9 mouse cellular contexts compared by ENCODE assay signal in genomic region chr3:142168863-142169521, GRCm38 (mm10). TPM values are rescaled to one million over a fixed set of nuclear protein-coding genes. Genes with fewer than 3 reads are reported as not detected.
DNase-seq lines count a peak whose midpoint lies in the region; ATAC-seq and TF ChIP-seq lines count a peak whose summit lies in the region.
"Had no signal": no experiment of that assay in that cellular context is flagged by ENCODE, and none has a peak within 500 bp of the region (broad histone marks: within the 10 kb centered on the region; RNA-seq: fewer than 3 reads in every experiment).

Gene Bmpr1b, minus strand, starts transcription at chr3:142169425.

- no peaks in the 10 kb centered on the region for H3K9me3 ChIP-seq in embryonic facial prominence, embryonic 14.5 days (ENCODE audit: control insufficient read depth, low read length)
- no peaks in the 10 kb centered on the region for H3K9me3 ChIP-seq in limb, embryonic 12.5 days
- no peaks in the 10 kb centered on the region for H3K9me3 ChIP-seq in midbrain, embryonic 15.5 days
- H3K9me3 ChIP-seq in stomach, postnatal 0 days (ENCODE audit: control insufficient read depth, low read length) = no peaks in the 10 kb centered on the region

- WGBS in embryonic facial prominence, embryonic 14.5 days = 0% methylated on average over 41 of the region's 65 CpGs
- under 1% methylated on average over 64 of the region's 65 CpGs for WGBS in limb, embryonic 12.5 days
- under 1% methylated on average over 63 of the region's 65 CpGs for WGBS in midbrain, embryonic 15.5 days
- under 1% methylated on average over 40 of the region's 65 CpGs for WGBS in stomach, postnatal 0 days

- no peak for TF ChIP-seq EP300 in stomach, postnatal 0 days (optimal IDR thresholded peaks at IDR 0.05)

- peak within 1 kb of the TSS; percentile 77 for H3K9ac ChIP-seq in embryonic facial prominence, embryonic 14.5 days (ENCODE audit: low read depth, low read length)
- peak within 1 kb of the TSS; percentile 84 for H3K9ac ChIP-seq in limb, embryonic 12.5 days (replicated peaks)
- peak within 1 kb of the TSS; percentile 47 for H3K9ac ChIP-seq in midbrain, embryonic 15.5 days
- H3K9ac ChIP-seq in stomach, postnatal 0 days (ENCODE audit: low read length) = peak within 1 kb of the TSS; percentile 72

- H3K4me1 ChIP-seq in bone marrow macrophage, adult 2 months (ENCODE audit: control insufficient read depth, insufficient read depth, low read length) = 0 out of 2 replicates have a peak, but pooled peaks cover 2% of the 10 kb centered on the region
- no peaks in the 10 kb centered on the region; the same call in 1 of the 2 replicates for H3K4me1 ChIP-seq in embryonic facial prominence, embryonic 14.5 days (ENCODE audit: control insufficient read depth, insufficient read depth, low read length)
- H3K4me1 ChIP-seq in limb, embryonic 12.5 days (replicated peaks) = peaks cover 23% of the 10 kb centered on the region
- H3K4me1 ChIP-seq in midbrain, embryonic 15.5 days = peaks cover 12% of the 10 kb centered on the region
- H3K4me1 ChIP-seq in stomach, postnatal 0 days (replicated peaks; ENCODE audit: control insufficient read depth, insufficient read depth) = no peaks in the 10 kb centered on the region

- no peak within 1 kb of the TSS for H3K27ac ChIP-seq in bone marrow macrophage, adult 2 months (ENCODE audit: insufficient read depth, low read depth, low read length)
- H3K27ac ChIP-seq in embryonic facial prominence, embryonic 14.5 days (replicated peaks; ENCODE audit: low read depth, low read length) = peak within 1 kb of the TSS; percentile 70
- H3K27ac ChIP-seq in limb, embryonic 12.5 days = peak within 1 kb of the TSS; percentile 92
- no peak within 1 kb of the TSS for H3K27ac ChIP-seq in midbrain, embryonic 15.5 days
- H3K27ac ChIP-seq in stomach, postnatal 0 days (replicated peaks) = peak within 1 kb of the TSS; percentile 45; the same call in 1 of the 2 replicates

- peak within 1 kb of the TSS; percentile 52 for H3K4me3 ChIP-seq in bone marrow macrophage, adult 2 months (ENCODE audit: insufficient read depth, low read length)
- peak within 1 kb of the TSS; percentile 69 for H3K4me3 ChIP-seq in embryonic facial prominence, embryonic 14.5 days (ENCODE audit: low read depth, low read length)
- H3K4me3 ChIP-seq in limb, embryonic 12.5 days (replicated peaks) = peak within 1 kb of the TSS; percentile 68
- H3K4me3 ChIP-seq in midbrain, embryonic 15.5 days = peak within 1 kb of the TSS; percentile 65
- peak within 1 kb of the TSS; percentile 72 for H3K4me3 ChIP-seq in stomach, postnatal 0 days (ENCODE audit: low read depth, low read length)
- H3K4me3 ChIP-seq: erythroblast, embryonic 14.5 days had no signal

- peak within 1 kb of the TSS; percentile 96 for H3K4me2 ChIP-seq in embryonic facial prominence, embryonic 14.5 days (ENCODE audit: low read depth, low read length)
- peak within 1 kb of the TSS; percentile 82 for H3K4me2 ChIP-seq in limb, embryonic 12.5 days
- peak within 1 kb of the TSS; percentile 98 for H3K4me2 ChIP-seq in midbrain, embryonic 15.5 days
- H3K4me2 ChIP-seq in stomach, postnatal 0 days (replicated peaks; ENCODE audit: low read depth) = peak within 1 kb of the TSS; percentile 93

- TF ChIP-seq POLR2A in bone marrow macrophage, adult 2 months (IDR thresholded peaks at IDR 0.05; ENCODE audit: borderline replicate concordance, low read depth, low read length) = no peak

- peak; percentile 91 for ATAC-seq in embryonic facial prominence, embryonic 14.5 days (ENCODE audit: low read depth)
- peak; percentile 78 for ATAC-seq in limb, embryonic 12.5 days (ENCODE audit: insufficient number of reproducible peaks, insufficient read depth, low FRiP score, low TSS enrichment, low read depth)
- peak; percentile 96 for ATAC-seq in midbrain, embryonic 15.5 days (replicated peaks)
- peak; percentile 89 for ATAC-seq in stomach, postnatal 0 days (ENCODE audit: low FRiP score, low TSS enrichment)

- no peaks in the 10 kb centered on the region for H3K36me3 ChIP-seq in embryonic facial prominence, embryonic 14.5 days (ENCODE audit: control insufficient read depth, insufficient read depth, low read length)
- H3K36me3 ChIP-seq in limb, embryonic 12.5 days = no peaks in the 10 kb centered on the region
- H3K36me3 ChIP-seq in midbrain, embryonic 15.5 days (replicated peaks) = no peaks in the 10 kb centered on the region
- no peaks in the 10 kb centered on the region for H3K36me3 ChIP-seq in stomach, postnatal 0 days (ENCODE audit: control insufficient read depth, insufficient read depth, low read length)

- TF ChIP-seq CTCF in bone marrow macrophage, adult 2 months (IDR thresholded peaks at IDR 0.05; ENCODE audit: low read depth, low read length) = no peak
- TF ChIP-seq CTCF in stomach, postnatal 0 days (IDR thresholded peaks at IDR 0.05; ENCODE audit: low read depth) = peak; percentile 72

- DNase-seq in embryonic facial prominence, embryonic 14.5 days (ENCODE audit: low spot score) = peak; percentile 92
- peak; percentile 18 for DNase-seq in heart, adult 8-10 months (ENCODE audit: low spot score)
- peak; percentile 30 to 49 for DNase-seq in kidney, adult 8-10 months
- DNase-seq in stomach, postnatal 0 days (ENCODE audit: low spot score) = peak; percentile 86
- DNase-seq in spleen, postnatal 36 days (ENCODE audit: low spot score in 2 of 2) = no peak

- H3K27me3 ChIP-seq in embryonic facial prominence, embryonic 14.5 days (replicated peaks; ENCODE audit: control insufficient read depth, insufficient read depth, low read length) = peaks cover 34% of the 10 kb centered on the region; the same call in 1 of the 2 replicates
- peaks cover 42% of the 10 kb centered on the region for H3K27me3 ChIP-seq in limb, embryonic 12.5 days
- peaks cover 10% of the 10 kb centered on the region for H3K27me3 ChIP-seq in midbrain, embryonic 15.5 days (replicated peaks)
- H3K27me3 ChIP-seq in stomach, postnatal 0 days (ENCODE audit: control insufficient read depth, insufficient read depth, low read length) = no peaks in the 10 kb centered on the region; the same call in 1 of the 2 replicates

RNA-seq across cellular contexts. Expression of gene Bmpr1b, which starts in this region (rescaled TPM):
- not detected in 2 replicates for polyA plus RNA-seq in bone marrow macrophage, adult 2 months (2012; ENCODE audit: insufficient read depth, insufficient read length, missing spikeins)
- 7.1 and 9.1 TPM in 2 replicates for polyA plus RNA-seq in embryonic facial prominence, embryonic 14.5 days (2014; fragmentation: Nextera tagmentation; extraction: Ambion mirVana)
- total RNA-seq in heart, adult 8-10 months (2022) = under 1 TPM; 0.22 to 0.35 (median 0.24) TPM
- polyA plus RNA-seq in limb, embryonic 12.5 days (2016; fragmentation: Nextera tagmentation; extraction: Ambion mirVana) = 17.9 and 18.1 TPM in 2 replicates
- polyA plus RNA-seq in midbrain, embryonic 15.5 days (2015; fragmentation: Nextera tagmentation; extraction: Ambion mirVana) = 2.3 and 2.4 TPM in 2 replicates
- polyA plus RNA-seq in stomach, postnatal 0 days (2015; fragmentation: Nextera tagmentation; extraction: Ambion mirVana) = 2.3 and 2.7 TPM in 2 replicates
- polyA plus RNA-seq: erythroblast, embryonic 14.5 days had no signal

Comparison
In these comparisons a context has a peak if more than half of its experiments do, and no peak if none do; other contexts are left out.
1. Peak in DNase-seq in heart, adult 8-10 months; RNA of the gene not detected or under 1 TPM.
2. H3K27ac ChIP-seq: peak in embryonic facial prominence, embryonic 14.5 days (single experiment), limb, embryonic 12.5 days (single experiment) and stomach, postnatal 0 days (single experiment); none in bone marrow macrophage, adult 2 months (single experiment) and midbrain, embryonic 15.5 days (single experiment).
3. DNase-seq: peak in embryonic facial prominence, embryonic 14.5 days (single experiment), kidney, adult 8-10 months (2 of 2) and stomach, postnatal 0 days (single experiment); none in spleen, postnatal 36 days (0 of 2).
4. Peak in every context shown above with its lines, with median percentiles within 50 percentile points of each other: H3K4me3 ChIP-seq, ATAC-seq, H3K4me2 ChIP-seq and H3K9ac ChIP-seq.